ENCODE assay signal across 24 mouse cellular contexts in the genomic region with DNA sequence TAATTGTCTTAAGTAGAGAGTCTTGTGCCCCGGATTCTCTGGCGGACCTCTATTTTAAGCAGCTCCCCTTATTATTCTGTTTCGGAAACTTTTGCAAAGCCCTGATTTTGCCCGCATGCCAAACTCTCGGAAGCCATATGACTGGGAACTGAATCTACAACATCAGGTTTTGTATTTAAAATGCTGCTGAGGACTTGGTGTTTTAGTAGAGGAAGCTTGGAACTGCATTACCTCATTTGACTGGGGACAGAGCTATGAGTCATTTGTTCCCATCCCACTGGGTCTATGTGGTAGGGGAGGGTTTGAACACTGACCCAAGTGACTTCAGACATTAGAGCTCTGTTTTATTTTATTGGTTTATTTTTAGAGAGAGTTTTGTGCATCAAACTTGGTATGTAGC. TPM values are rescaled to one million over a fixed set of nuclear protein-coding genes. Genes with fewer than 3 reads are reported as not detected.
DNase-seq lines count a peak whose midpoint lies in the region; ATAC-seq and TF ChIP-seq lines count a peak whose summit lies in the region.
"Had no signal": no experiment of that assay in that cellular context is flagged by ENCODE, and none has a peak within 500 bp of the region (broad histone marks: within the 10 kb centered on the region; RNA-seq: fewer than 3 reads in every experiment).

No protein-coding gene starts in this region.

- intact Hi-C loops in heart, postnatal 10 days (cut with DNase I), result no loop called here

- no peaks in the 10 kb centered on the region for H3K27me3 ChIP-seq in heart, embryonic 10.5 days (ENCODE audit: insufficient read depth, poor library complexity, severe bottlenecking)
- no peaks in the 10 kb centered on the region for H3K27me3 ChIP-seq in lung, postnatal 0 days (replicated peaks; ENCODE audit: insufficient read depth, low read length)
- H3K27me3 ChIP-seq in forebrain, embryonic 16.5 days (replicated peaks; ENCODE audit: control insufficient read depth, insufficient read depth, low read length), result no peaks in the 10 kb centered on the region
- H3K27me3 ChIP-seq: forebrain, embryonic 13.5 days; midbrain, embryonic 12.5 days had no signal

- no peaks in the 10 kb centered on the region for H3K9me3 ChIP-seq in heart, embryonic 10.5 days
- H3K9me3 ChIP-seq in lung, postnatal 0 days (ENCODE audit: low read length), result no peaks in the 10 kb centered on the region
- H3K9me3 ChIP-seq in forebrain, embryonic 16.5 days (ENCODE audit: control insufficient read depth, low read length), result no peaks in the 10 kb centered on the region
- H3K9me3 ChIP-seq: forebrain, embryonic 13.5 days; midbrain, embryonic 12.5 days had no signal

- TF ChIP-seq EP300 in lung, postnatal 0 days (IDR thresholded peaks at IDR 0.05), result no peak

- no peak for TF ChIP-seq CTCF in lung, postnatal 0 days (IDR thresholded peaks at IDR 0.05)

- peak; percentile 8 to 13 for DNase-seq in heart, postnatal 10 days
- DNase-seq in heart, embryonic 10.5 days (ENCODE audit: low spot score), result no peak
- peak; percentile 10 for DNase-seq in lung, postnatal 0 days (ENCODE audit: low spot score)
- no peak for DNase-seq in lung, postnatal 36 days
- DNase-seq in brain, adult 2 months (ENCODE audit: low read depth, low spot score), result peak; percentile 67
- peak; percentile 63 for DNase-seq in telencephalon, adult 2 months (ENCODE audit: low read depth, low spot score)
- DNase-seq: cerebellum, postnatal 14 days; embryo, embryonic 11 days; kidney, adult 11 months; kidney, postnatal 14 days; liver; lung, adult 18-20 months; thymus, adult 18-20 months had no signal

- H3K9ac ChIP-seq in lung, postnatal 0 days (replicated peaks; ENCODE audit: low read depth), result no peak overlapping the region
- H3K9ac ChIP-seq in forebrain, embryonic 16.5 days (replicated peaks; ENCODE audit: low read depth, low read length), result no peak overlapping the region
- H3K9ac ChIP-seq: forebrain, embryonic 13.5 days; midbrain, embryonic 12.5 days had no signal

- ATAC-seq in lung, postnatal 0 days, result no peak
- ATAC-seq in forebrain, embryonic 16.5 days, result no peak
- ATAC-seq: CD4-positive, CD25-positive, alpha-beta regulatory T cell, adult 4 months; forebrain, embryonic 13.5 days; hindbrain, postnatal 0 days had no signal

- no peak overlapping the region for H3K4me3 ChIP-seq in heart, embryonic 10.5 days
- H3K4me3 ChIP-seq in lung, postnatal 0 days (ENCODE audit: low read depth, low read length), result no peak overlapping the region
- H3K4me3 ChIP-seq in forebrain, embryonic 16.5 days (replicated peaks; ENCODE audit: low read length), result no peak overlapping the region
- H3K4me3 ChIP-seq: forebrain, embryonic 13.5 days; midbrain, embryonic 12.5 days had no signal

- no peaks in the 10 kb centered on the region for H3K36me3 ChIP-seq in heart, embryonic 10.5 days
- no peaks in the 10 kb centered on the region for H3K36me3 ChIP-seq in lung, postnatal 0 days (ENCODE audit: insufficient read depth, low read length)
- no peaks in the 10 kb centered on the region for H3K36me3 ChIP-seq in forebrain, embryonic 16.5 days (ENCODE audit: control insufficient read depth, insufficient read depth)
- H3K36me3 ChIP-seq: midbrain, embryonic 12.5 days had no signal

- no peak overlapping the region for H3K27ac ChIP-seq in heart, embryonic 10.5 days
- H3K27ac ChIP-seq in lung, postnatal 0 days (ENCODE audit: low read length), result no peak overlapping the region
- H3K27ac ChIP-seq in forebrain, embryonic 16.5 days (ENCODE audit: low read length), result no peak overlapping the region
- H3K27ac ChIP-seq: forebrain, embryonic 13.5 days; hindbrain, postnatal 0 days; midbrain, embryonic 12.5 days had no signal

- WGBS in heart, embryonic 10.5 days, result 83% methylated on average over 5 of the region's 5 CpGs
- WGBS in lung, postnatal 0 days, result 87% methylated on average over 5 of the region's 5 CpGs
- WGBS in forebrain, embryonic 16.5 days, result 79% methylated on average over 5 of the region's 5 CpGs

- H3K4me1 ChIP-seq in heart, embryonic 10.5 days, result no peaks in the 10 kb centered on the region
- H3K4me1 ChIP-seq in lung, postnatal 0 days (ENCODE audit: insufficient read depth, low read depth, low read length), result no peaks in the 10 kb centered on the region
- no peaks in the 10 kb centered on the region for H3K4me1 ChIP-seq in forebrain, embryonic 16.5 days (replicated peaks; ENCODE audit: control insufficient read depth, insufficient read depth, low read length)
- H3K4me1 ChIP-seq: forebrain, embryonic 13.5 days; midbrain, embryonic 12.5 days had no signal

- no peak overlapping the region for H3K4me2 ChIP-seq in lung, postnatal 0 days (replicated peaks; ENCODE audit: low read depth, low read length)
- no peak overlapping the region for H3K4me2 ChIP-seq in forebrain, embryonic 16.5 days (ENCODE audit: low read length)
- H3K4me2 ChIP-seq: forebrain, embryonic 13.5 days; midbrain, embryonic 12.5 days had no signal

RNA-seq across cellular contexts. Expression of gene Gm10234, which starts 38.2 kb away (rescaled TPM):
- total RNA-seq in heart, postnatal 10 days (2021), result not detected
- not detected in 2 replicates for polyA plus RNA-seq in heart, embryonic 10.5 days (2016; fragmentation: Nextera tagmentation; extraction: Ambion mirVana)
- polyA plus RNA-seq in lung, postnatal 0 days (2015; fragmentation: Nextera tagmentation; extraction: Ambion mirVana), result not detected in 2 replicates
- polyA plus RNA-seq in forebrain, embryonic 16.5 days (2015; fragmentation: Nextera tagmentation; extraction: Ambion mirVana), result not detected in 2 replicates
- total RNA-seq: adrenal gland, adult 18-20 months; granulocyte monocyte progenitor cell, adult 5-6 weeks; heart, postnatal 36 days; hindbrain, postnatal 0 days; layer of hippocampus, postnatal 25 days; MEL had no signal
- polyA plus RNA-seq: CD4-positive, CD25-positive, alpha-beta regulatory T cell, adult 4 months; forebrain, embryonic 13.5 days; hindbrain, postnatal 0 days; midbrain, embryonic 12.5 days; neural tube, embryonic 14.5 days had no signal

Comparison
In these comparisons a context has a peak if more than half of its experiments do, and no peak if none do; other contexts are left out.
1. DNase-seq: peak in heart, postnatal 10 days (2 of 2), lung, postnatal 0 days (single experiment), brain, adult 2 months (single experiment) and telencephalon, adult 2 months (single experiment); none in heart, embryonic 10.5 days (single experiment) and lung, postnatal 36 days (single experiment).